Mouse (Mus musculus): ENCODE measurements around the gene Crtc2. TPM values are rescaled to one million over a fixed set of nuclear protein-coding genes. Genes with fewer than 3 reads are reported as not detected.

Gene Crtc2
- polyA plus RNA-seq, 1 experiment, result 161 TPM

DNA sequence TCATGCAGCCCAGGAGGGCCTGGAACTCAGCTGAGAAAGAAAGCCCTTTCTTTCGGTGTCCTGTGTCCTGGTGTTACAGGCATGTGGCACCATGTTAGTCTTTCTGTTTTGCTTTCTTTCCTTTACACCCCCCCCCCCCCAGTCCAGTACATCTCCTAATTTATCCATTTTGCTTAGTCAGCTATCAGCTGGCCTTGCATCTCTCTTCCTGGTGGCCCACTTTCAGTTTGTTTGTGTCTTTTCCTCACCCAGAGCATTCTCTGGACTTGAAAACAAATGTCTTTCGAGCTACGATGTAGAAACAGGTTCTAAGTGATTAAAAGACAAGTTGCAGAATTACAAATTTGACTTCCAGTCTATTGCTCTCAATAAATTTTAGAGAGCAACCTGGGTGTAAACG, 31.5 kb upstream of the Crtc2 start:
- no peaks in the 10 kb centered on the region for H3K27me3 ChIP-seq (ENCODE audit: control insufficient read depth, insufficient read depth, low read length)
- H3K36me3 ChIP-seq (ENCODE audit: control insufficient read depth, insufficient read depth, low read length), result no peaks in the 10 kb centered on the region
- no peak for TF ChIP-seq POLR2A (IDR thresholded peaks at IDR 0.05; ENCODE audit: control insufficient read depth, extremely low read depth, insufficient read depth, low read length, poor library complexity)
- no peak for TF ChIP-seq CTCF (IDR thresholded peaks at IDR 0.05; ENCODE audit: borderline replicate concordance, control insufficient read depth, extremely low read depth, insufficient read depth, low read length, poor library complexity)
- H3K27ac ChIP-seq (ENCODE audit: control insufficient read depth, insufficient read depth, low read length), result no peak overlapping the region
- WGBS, result 89% methylated on average over 4 of the region's 4 CpGs
- no peak for DNase-seq
- H3K4me3 ChIP-seq (ENCODE audit: control insufficient read depth, insufficient read depth, low read length), result no peak overlapping the region
- H3K4me1 ChIP-seq (replicated peaks; ENCODE audit: control insufficient read depth, insufficient read depth, low read length), result peaks cover 4% of the 10 kb centered on the region

GRCm38 (mm10) chr3:90222941-90223340, 31.0 kb upstream of the Crtc2 start:
- Histone ChIP-seq H3K4me1 (replicated peaks; ENCODE audit: control insufficient read depth, insufficient read depth, low read length) (peaks cover 4% of the 10 kb centered on the region), H3K4me3 (ENCODE audit: control insufficient read depth, insufficient read depth, low read length) (no peak overlapping the region), H3K27me3 (ENCODE audit: control insufficient read depth, insufficient read depth, low read length) (no peaks in the 10 kb centered on the region), H3K36me3 (ENCODE audit: control insufficient read depth, insufficient read depth, low read length) (no peaks in the 10 kb centered on the region), H3K27ac (ENCODE audit: control insufficient read depth, insufficient read depth, low read length) (no peak overlapping the region)
- DNase-seq, result no peak
- 72% methylated on average over 3 of the region's 3 CpGs for WGBS
- TF ChIP-seq CTCF (IDR thresholded peaks at IDR 0.05; ENCODE audit: borderline replicate concordance, control insufficient read depth, extremely low read depth, insufficient read depth, low read length, poor library complexity) (no peak), POLR2A (IDR thresholded peaks at IDR 0.05; ENCODE audit: control insufficient read depth, extremely low read depth, insufficient read depth, low read length, poor library complexity) (no peak)

GRCm38 (mm10) chr3:90224331-90224730, 29.6 kb upstream of the Crtc2 start:
- no peak for TF ChIP-seq CTCF (IDR thresholded peaks at IDR 0.05; ENCODE audit: borderline replicate concordance, control insufficient read depth, extremely low read depth, insufficient read depth, low read length, poor library complexity)
- no peak for TF ChIP-seq POLR2A (IDR thresholded peaks at IDR 0.05; ENCODE audit: control insufficient read depth, extremely low read depth, insufficient read depth, low read length, poor library complexity)
- no peak for DNase-seq
- H3K4me1 ChIP-seq (replicated peaks; ENCODE audit: control insufficient read depth, insufficient read depth, low read length), result peaks cover 4% of the 10 kb centered on the region
- H3K36me3 ChIP-seq (ENCODE audit: control insufficient read depth, insufficient read depth, low read length), result no peaks in the 10 kb centered on the region
- no peak overlapping the region for H3K4me3 ChIP-seq (ENCODE audit: control insufficient read depth, insufficient read depth, low read length)
- H3K27ac ChIP-seq (ENCODE audit: control insufficient read depth, insufficient read depth, low read length), result no peak overlapping the region
- no peaks in the 10 kb centered on the region for H3K27me3 ChIP-seq (ENCODE audit: control insufficient read depth, insufficient read depth, low read length)
- WGBS, result 92% methylated on average over 10 of the region's 10 CpGs

GRCm38 (mm10) chr3:90231075-90231474, 22.9 kb upstream of the Crtc2 start:
- WGBS, result 15% methylated on average over 8 of the region's 8 CpGs
- TF ChIP-seq POLR2A (IDR thresholded peaks at IDR 0.05; ENCODE audit: control insufficient read depth, extremely low read depth, insufficient read depth, low read length, poor library complexity) (no peak), CTCF (IDR thresholded peaks at IDR 0.05; ENCODE audit: borderline replicate concordance, control insufficient read depth, extremely low read depth, insufficient read depth, low read length, poor library complexity) (no peak)
- Histone ChIP-seq H3K27ac (ENCODE audit: control insufficient read depth, insufficient read depth, low read length) (no peak overlapping the region), H3K4me3 (ENCODE audit: control insufficient read depth, insufficient read depth, low read length) (peak overlapping the region; percentile 35), H3K27me3 (ENCODE audit: control insufficient read depth, insufficient read depth, low read length) (no peaks in the 10 kb centered on the region), H3K36me3 (ENCODE audit: control insufficient read depth, insufficient read depth, low read length) (peaks cover 13% of the 10 kb centered on the region), H3K4me1 (replicated peaks; ENCODE audit: control insufficient read depth, insufficient read depth, low read length) (peaks cover 8% of the 10 kb centered on the region; the same call in 1 of the 2 replicates)
- DNase-seq, result peak; percentile 19

- peak; percentile 90 for DNase-seq
- TF ChIP-seq CTCF (IDR thresholded peaks at IDR 0.05; ENCODE audit: borderline replicate concordance, control insufficient read depth, extremely low read depth, insufficient read depth, low read length, poor library complexity), result 0 out of 2 replicates have a peak, but pooled peaks have one; percentile 54
- peak; percentile 88 for TF ChIP-seq POLR2A (IDR thresholded peaks at IDR 0.05; ENCODE audit: control insufficient read depth, extremely low read depth, insufficient read depth, low read length, poor library complexity)
- Histone ChIP-seq H3K4me3 (ENCODE audit: control insufficient read depth, insufficient read depth, low read length) (peak within 1 kb of the TSS; percentile 79), H3K27ac (ENCODE audit: control insufficient read depth, insufficient read depth, low read length) (peak within 1 kb of the TSS; percentile 82), H3K27me3 (ENCODE audit: control insufficient read depth, insufficient read depth, low read length) (no peaks in the 10 kb centered on the region), H3K36me3 (ENCODE audit: control insufficient read depth, insufficient read depth, low read length) (peaks cover 13% of the 10 kb centered on the region), H3K4me1 (replicated peaks; ENCODE audit: control insufficient read depth, insufficient read depth, low read length) (peaks cover 8% of the 10 kb centered on the region; the same call in 1 of the 2 replicates)
- WGBS, result under 1% methylated on average over 61 of the region's 61 CpGs
Observed at GRCm38 (mm10) chr3:90231507-90232333, 22.2 kb upstream of the Crtc2 start, which contains the start of gene Jtb. Gene Jtb (plus strand): TSS chr3:90231597.

DNA sequence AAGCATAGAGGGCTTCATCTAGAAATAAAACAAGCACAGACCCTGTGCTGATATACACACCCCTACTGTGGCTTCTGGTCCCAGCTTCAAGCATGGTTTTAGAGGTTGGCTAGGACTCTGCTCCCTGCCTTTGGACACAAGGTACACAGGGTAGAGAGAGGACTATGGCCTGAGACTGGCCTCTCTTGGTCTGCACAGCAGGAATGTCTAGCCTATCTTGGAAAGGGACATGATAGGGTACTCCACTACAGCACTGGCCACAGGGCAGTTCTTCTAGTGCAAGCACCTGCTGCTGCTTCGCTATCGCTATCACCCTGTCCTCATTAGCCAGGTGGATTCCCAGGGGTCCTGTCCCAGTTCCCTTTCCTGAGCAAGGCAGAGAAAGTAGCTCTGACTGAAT, 12.7 kb upstream of the Crtc2 start:
- no peaks in the 10 kb centered on the region for H3K4me1 ChIP-seq (replicated peaks; ENCODE audit: control insufficient read depth, insufficient read depth, low read length)
- 97% methylated on average over 2 of the region's 2 CpGs for WGBS
- no peaks in the 10 kb centered on the region for H3K27me3 ChIP-seq (ENCODE audit: control insufficient read depth, insufficient read depth, low read length)
- TF ChIP-seq CTCF (IDR thresholded peaks at IDR 0.05; ENCODE audit: borderline replicate concordance, control insufficient read depth, extremely low read depth, insufficient read depth, low read length, poor library complexity), result no peak
- TF ChIP-seq POLR2A (IDR thresholded peaks at IDR 0.05; ENCODE audit: control insufficient read depth, extremely low read depth, insufficient read depth, low read length, poor library complexity), result no peak
- DNase-seq, result no peak
- H3K27ac ChIP-seq (ENCODE audit: control insufficient read depth, insufficient read depth, low read length), result no peak overlapping the region
- no peak overlapping the region for H3K4me3 ChIP-seq (ENCODE audit: control insufficient read depth, insufficient read depth, low read length)
- no peaks in the 10 kb centered on the region for H3K36me3 ChIP-seq (ENCODE audit: control insufficient read depth, insufficient read depth, low read length)

Measured in thymus, adult 2 months (tissue).